Mouse (Mus musculus) heart, postnatal 0 days (tissue): Measurements from ENCODE around the gene Gab1. TPM values are rescaled to one million over a fixed set of nuclear protein-coding genes. Genes with fewer than 3 reads are reported as not detected.

Experiments used
- ATAC-seq: fragments of 200-750 bp; cut with Nextera tagmentation; 2 replicates; pipeline ENCODE4 v1.8.0; 2017; ENCODE audit warnings: low read depth, moderate number of reproducible peaks, moderate library complexity; ENCODE audit not compliant: insufficient read depth
- DNase-seq: peaks from one replicate; pipeline ENCODE4 v3.0.0-alpha.2; 2016; ENCODE audit warnings: low spot score
- H3K27ac ChIP-seq: fragments of 300-500 bp; sonication (generic); 2 replicates; pipeline ENCODE4 v1.5.1; 2014; ENCODE audit warnings: low read depth, mild to moderate bottlenecking
- H3K27me3 ChIP-seq: fragments of 300-500 bp; sonication (generic); 2 replicates; pipeline ENCODE4 v1.6.1; 2014; ENCODE audit warnings: low read length, mixed read lengths; ENCODE audit not compliant: control insufficient read depth, insufficient read depth
- H3K36me3 ChIP-seq: fragments of 300-500 bp; sonication (generic); replicated peaks from 2 replicates; pipeline ENCODE4 v1.6.1; 2014; ENCODE audit warnings: low read length, mixed read lengths; ENCODE audit not compliant: control insufficient read depth, insufficient read depth
- H3K4me1 ChIP-seq: fragments of 300-500 bp; sonication (generic); 2 replicates; pipeline ENCODE4 v1.6.1; 2014; ENCODE audit warnings: antibody characterized with exemption; ENCODE audit not compliant: control insufficient read depth, insufficient read depth
- H3K4me2 ChIP-seq: fragments of 300-500 bp; sonication (generic); 2 replicates; pipeline ENCODE4 v1.6.1; 2014; ENCODE audit warnings: low read depth, mild to moderate bottlenecking, low read length, moderate library complexity
- H3K4me3 ChIP-seq: fragments of 300-500 bp; sonication (generic); 2 replicates; pipeline ENCODE4 v1.5.1; 2014; ENCODE audit warnings: low read depth, low read length
- H3K9ac ChIP-seq: fragments of 300-500 bp; sonication (generic); replicated peaks from 2 replicates; pipeline ENCODE4 v1.6.1; 2014; ENCODE audit warnings: low read depth, low read length, mixed read lengths
- H3K9me3 ChIP-seq: fragments of 300-500 bp; sonication (generic); replicated peaks from 2 replicates; pipeline ENCODE4 v1.6.1; 2016; ENCODE audit warnings: low read length; ENCODE audit not compliant: control insufficient read depth
- CTCF ChIP-seq: IDR thresholded peaks from 2 replicates; pipeline ENCODE4 v1.5.1; 2016; ENCODE audit warnings: antibody characterized with exemption, control low read depth, low read depth
- EP300 ChIP-seq: IDR thresholded peaks from 2 replicates; pipeline ENCODE4 v1.6.1; 2016; ENCODE audit warnings: antibody characterized with exemption, low read depth
- WGBS: fragments of 180-500 bp; shearing (Covaris S2); extraction: QIAGEN DNeasy Blood & Tissue Kit; methylation state at CpG from one replicate; pipeline ENCODE4 v1.1.7; 2014; 5-methylcytosine and 5-hydroxymethylcytosine counted together
- polyA plus RNA-seq: library from polyadenylated mRNA; unstranded; fragments of >200 nt; fragmentation: Nextera tagmentation; extraction: Ambion mirVana; gene quantifications from 2 replicates; pipeline ENCODE4 v1.2.1, GENCODE M21; 2015
- total RNA-seq: library from RNA; depleted of rRNA; stranded (reverse); fragments of >200 nt; gene quantifications from 2 replicates; pipeline ENCODE4 v1.2.3, GENCODE M21; 2014; ENCODE audit warnings: low replicate concordance

Gene Gab1
- total and polyA plus RNA-seq, 2 experiments from 2014 or later = 18.8 to 54.0 TPM

GRCm38 (mm10) chr8:80878801-80879425 lies 1.4 kb downstream of the Gab1 start:
- Histone ChIP-seq H3K4me1 (peaks cover 15% of the 10 kb centered on the region), H3K4me2 (peak overlapping the region; percentile 66), H3K36me3 (no peaks in the 10 kb centered on the region), H3K4me3 (peak overlapping the region; percentile 97), H3K9ac (peak overlapping the region; percentile 92), H3K27ac (peak overlapping the region; percentile 98), H3K27me3 (no peaks in the 10 kb centered on the region), H3K9me3 (no peaks in the 10 kb centered on the region)
- under 1% methylated on average over 26 of the region's 26 CpGs for WGBS
- ATAC-seq (no peak), DNase-seq (peak; percentile 85)
- TF ChIP-seq CTCF = peak; percentile 50
- TF ChIP-seq EP300 = no peak

GRCm38 (mm10) chr8:80878146-80878545 lies 2.2 kb downstream of the Gab1 start:
- H3K27me3 ChIP-seq = no peaks in the 10 kb centered on the region
- peaks cover 15% of the 10 kb centered on the region for H3K4me1 ChIP-seq
- no peaks in the 10 kb centered on the region for H3K9me3 ChIP-seq
- no peaks in the 10 kb centered on the region for H3K36me3 ChIP-seq
- peak overlapping the region; percentile 97 for H3K4me3 ChIP-seq
- no peak for ATAC-seq
- TF ChIP-seq CTCF = no peak
- no peak for TF ChIP-seq EP300
- H3K27ac ChIP-seq = no peak overlapping the region
- no peak for DNase-seq
- H3K9ac ChIP-seq = peak overlapping the region; percentile 92
- peak overlapping the region; percentile 66 for H3K4me2 ChIP-seq
- 19% methylated on average over 9 of the region's 9 CpGs for WGBS

GRCm38 (mm10) chr8:80875537-80875936 lies 4.8 kb downstream of the Gab1 start:
- ATAC-seq = no peak
- no peak overlapping the region for H3K9ac ChIP-seq
- H3K4me1 ChIP-seq = peaks cover 31% of the 10 kb centered on the region
- DNase-seq = no peak
- H3K4me3 ChIP-seq = no peak overlapping the region
- no peaks in the 10 kb centered on the region for H3K36me3 ChIP-seq
- H3K4me2 ChIP-seq = no peak overlapping the region
- no peaks in the 10 kb centered on the region for H3K27me3 ChIP-seq
- TF ChIP-seq CTCF = no peak
- TF ChIP-seq EP300 = no peak
- 84% methylated on average over 6 of the region's 6 CpGs for WGBS
- no peak overlapping the region for H3K27ac ChIP-seq
- no peaks in the 10 kb centered on the region for H3K9me3 ChIP-seq

- H3K4me2 ChIP-seq = no peak overlapping the region
- peaks cover 47% of the 10 kb centered on the region for H3K4me1 ChIP-seq
- H3K4me3 ChIP-seq = no peak overlapping the region
- H3K36me3 ChIP-seq = no peaks in the 10 kb centered on the region
- no peaks in the 10 kb centered on the region for H3K27me3 ChIP-seq
- peak overlapping the region; percentile 37; the same call in 1 of the 2 replicates for H3K27ac ChIP-seq
- 0 out of 2 replicates have a peak, but pooled peaks have one; percentile 18 for ATAC-seq
- TF ChIP-seq CTCF = no peak
- TF ChIP-seq EP300 = no peak
- DNase-seq = no peak
- no peak overlapping the region for H3K9ac ChIP-seq
- H3K9me3 ChIP-seq = no peaks in the 10 kb centered on the region
- 40% methylated on average over 10 of the region's 10 CpGs for WGBS
These were observed 6.4 kb downstream of the Gab1 start for GRCm38 (mm10) chr8:80873723-80874427.

- Histone ChIP-seq H3K4me1 (peaks cover 49% of the 10 kb centered on the region), H3K27me3 (no peaks in the 10 kb centered on the region), H3K36me3 (no peaks in the 10 kb centered on the region), H3K4me2 (no peak overlapping the region), H3K4me3 (no peak overlapping the region), H3K27ac (no peak overlapping the region), H3K9me3 (no peaks in the 10 kb centered on the region), H3K9ac (no peak overlapping the region)
- TF ChIP-seq CTCF (no peak), EP300 (no peak)
- WGBS = 59% methylated on average over 4 of the region's 4 CpGs
- ATAC-seq (no peak), DNase-seq (no peak)
These were observed 7.6 kb downstream of the Gab1 start for GRCm38 (mm10) chr8:80872688-80873087.
